Mouse (Mus musculus) thymus, adult 2 months (tissue): Measurements from ENCODE around the gene Rbpms2.

Experiments
- CTCF ChIP-seq: fragments of 200-500 bp; IDR thresholded peaks from 2 replicates; pipeline ENCODE4 v1.5.1; 2012; ENCODE audit warnings: mild to moderate bottlenecking, control low read depth, low read length, moderate library complexity, borderline replicate concordance; ENCODE audit not compliant: control insufficient read depth, poor library complexity, insufficient read depth; ENCODE audit errors: extremely low read depth
- POLR2A ChIP-seq: fragments of 200-500 bp; IDR thresholded peaks from 2 replicates; pipeline ENCODE4 v1.6.1; 2012; ENCODE audit warnings: mild to moderate bottlenecking, low read length, control low read depth, moderate library complexity; ENCODE audit not compliant: control insufficient read depth, poor library complexity, insufficient read depth; ENCODE audit errors: extremely low read depth

- TF ChIP-seq CTCF (no peak), POLR2A (no peak)
Observed at GRCm38 (mm10) chr9:65654700-65655237, 25.3 kb downstream of the Rbpms2 start.
